ENCODE assay signal across 8 mouse cellular contexts in the genomic region with DNA sequence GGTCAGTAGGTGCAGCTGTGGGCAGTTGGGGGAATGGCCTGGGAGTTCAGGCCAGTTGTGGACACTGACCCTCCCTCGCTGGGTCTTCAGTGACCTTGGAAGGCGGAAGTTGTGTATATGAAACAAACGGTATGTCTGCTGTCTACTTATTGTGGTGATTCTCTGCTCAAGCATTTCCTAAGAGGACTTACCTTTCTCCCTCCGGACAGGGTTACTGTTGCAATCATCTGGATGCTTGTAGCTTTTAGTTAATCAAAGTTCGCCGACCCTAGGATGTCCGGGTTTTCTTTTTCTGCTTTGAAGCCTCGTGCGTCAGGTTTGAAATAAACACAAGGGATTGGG. TPM values are rescaled to one million over a fixed set of nuclear protein-coding genes. Genes with fewer than 3 reads are reported as not detected.
DNase-seq lines count a peak whose midpoint lies in the region; ATAC-seq and TF ChIP-seq lines count a peak whose summit lies in the region.

No protein-coding gene starts in this region.

- no peak for TF ChIP-seq CTCF in layer of hippocampus, adult 2 months (conservative IDR thresholded peaks at IDR 0.05)
- no peak for TF ChIP-seq CTCF in cortical plate, adult 2 months (IDR thresholded peaks at IDR 0.05; ENCODE audit: extremely low read depth, insufficient read depth, low read length)

- H3K27ac ChIP-seq in layer of hippocampus, adult 2 months = peak overlapping the region; percentile 73
- H3K27ac ChIP-seq in cortical plate, adult 2 months (ENCODE audit: insufficient read depth, low read length) = no peak overlapping the region
- no peak overlapping the region for H3K27ac ChIP-seq in intestine, embryonic 15.5 days
- H3K27ac ChIP-seq in neural tube, embryonic 12.5 days = no peak overlapping the region

- TF ChIP-seq POLR2A in cortical plate, adult 2 months (IDR thresholded peaks at IDR 0.05; ENCODE audit: extremely low read depth, insufficient read depth, low read length) = no peak

- peak overlapping the region; percentile 90 for H3K4me2 ChIP-seq in intestine, embryonic 15.5 days (replicated peaks)
- peak overlapping the region; percentile 94 for H3K4me2 ChIP-seq in neural tube, embryonic 12.5 days (replicated peaks)

- H3K4me3 ChIP-seq in layer of hippocampus, adult 2 months = peak overlapping the region; percentile 85
- H3K4me3 ChIP-seq in cortical plate, adult 2 months (ENCODE audit: insufficient read depth, low read length) = peak overlapping the region; percentile 91
- peak overlapping the region; percentile 64 for H3K4me3 ChIP-seq in intestine, embryonic 15.5 days (replicated peaks)
- H3K4me3 ChIP-seq in neural tube, embryonic 12.5 days = peak overlapping the region; percentile 57

- no peaks in the 10 kb centered on the region for H3K36me3 ChIP-seq in intestine, embryonic 15.5 days
- H3K36me3 ChIP-seq in neural tube, embryonic 12.5 days = no peaks in the 10 kb centered on the region

- WGBS in intestine, embryonic 15.5 days = 5% methylated on average over 9 of the region's 9 CpGs
- 26% methylated on average over 9 of the region's 9 CpGs for WGBS in neural tube, embryonic 12.5 days

- peak; percentile 5; the same call in 1 of the 2 replicates for ATAC-seq in intestine, embryonic 15.5 days
- ATAC-seq in neural tube, embryonic 12.5 days (ENCODE audit: low FRiP score, low read depth) = no peak
- ATAC-seq in frontal cortex, adult (ENCODE audit: low TSS enrichment) = no peak

- no peaks in the 10 kb centered on the region for H3K9me3 ChIP-seq in intestine, embryonic 15.5 days
- no peaks in the 10 kb centered on the region for H3K9me3 ChIP-seq in neural tube, embryonic 12.5 days

- peak overlapping the region; percentile 73 for H3K9ac ChIP-seq in intestine, embryonic 15.5 days
- peak overlapping the region; percentile 60 for H3K9ac ChIP-seq in neural tube, embryonic 12.5 days

- H3K27me3 ChIP-seq in intestine, embryonic 15.5 days (replicated peaks) = no peaks in the 10 kb centered on the region
- H3K27me3 ChIP-seq in neural tube, embryonic 12.5 days (replicated peaks) = no peaks in the 10 kb centered on the region; the same call in 1 of the 2 replicates

- no peaks in the 10 kb centered on the region for H3K4me1 ChIP-seq in cortical plate, adult 2 months (ENCODE audit: control insufficient read depth, insufficient read depth, low read length)
- H3K4me1 ChIP-seq in intestine, embryonic 15.5 days (replicated peaks) = 0 out of 2 replicates have a peak, but pooled peaks cover 3% of the 10 kb centered on the region
- peaks cover 7% of the 10 kb centered on the region for H3K4me1 ChIP-seq in neural tube, embryonic 12.5 days

- no peak for DNase-seq in layer of hippocampus, adult 2 months (ENCODE audit: low spot score in 2 of 2)
- no peak for DNase-seq in layer of hippocampus, postnatal 36 days
- DNase-seq in right cerebral cortex, adult 18-20 months = no peak
- no peak for DNase-seq in spleen, postnatal 36 days (ENCODE audit: low spot score in 2 of 2)

RNA-seq across cellular contexts. Expression of gene Manba, which starts 0.5 kb away (rescaled TPM):
- total RNA-seq in layer of hippocampus, adult 2 months (2021) = 1 to 10 TPM; 8.3 to 9.7 TPM
- 1 to 10 TPM; 7.6 to 8.2 TPM for total RNA-seq in layer of hippocampus, postnatal 36 days (2021)
- polyA plus RNA-seq in cortical plate, adult 2 months (2012; rRNA removed) = 4.9 and 5.5 TPM in 2 replicates
- 17.2 and 18.0 TPM in 2 replicates for polyA plus RNA-seq in intestine, embryonic 15.5 days (2015; fragmentation: Nextera tagmentation; extraction: Ambion mirVana)
- polyA plus RNA-seq in neural tube, embryonic 12.5 days (2016; fragmentation: Nextera tagmentation; extraction: Ambion mirVana) = 4.0 and 5.1 TPM in 2 replicates

RNA-seq across cellular contexts. Expression of gene Ube2d3, which starts 47.9 kb away (rescaled TPM):
- total RNA-seq in layer of hippocampus, adult 2 months (2021) = 100 to 1,000 TPM; 254 to 257 TPM
- 100 to 1,000 TPM; 251 to 252 TPM for total RNA-seq in layer of hippocampus, postnatal 36 days (2021)
- polyA plus RNA-seq in cortical plate, adult 2 months (2012; rRNA removed) = 149 and 157 TPM in 2 replicates
- polyA plus RNA-seq in intestine, embryonic 15.5 days (2015; fragmentation: Nextera tagmentation; extraction: Ambion mirVana) = 483 and 535 TPM in 2 replicates
- 461 and 494 TPM in 2 replicates for polyA plus RNA-seq in neural tube, embryonic 12.5 days (2016; fragmentation: Nextera tagmentation; extraction: Ambion mirVana)
